Mouse (Mus musculus): Measurements from ENCODE around the gene Etv5. TPM values are rescaled to one million over a fixed set of nuclear protein-coding genes. Genes with fewer than 3 reads are reported as not detected.

Etv5 gene
- total RNA-seq (2012; rRNA removed) (3.4 and 4.5 TPM in 2 replicates), total RNA-seq (2014; rRNA removed) (2.2 and 2.6 TPM in 2 replicates), polyA plus RNA-seq (2012; ENCODE audit: insufficient read length, low read depth) (2.3 and 3.5 TPM in 2 replicates)

DNA sequence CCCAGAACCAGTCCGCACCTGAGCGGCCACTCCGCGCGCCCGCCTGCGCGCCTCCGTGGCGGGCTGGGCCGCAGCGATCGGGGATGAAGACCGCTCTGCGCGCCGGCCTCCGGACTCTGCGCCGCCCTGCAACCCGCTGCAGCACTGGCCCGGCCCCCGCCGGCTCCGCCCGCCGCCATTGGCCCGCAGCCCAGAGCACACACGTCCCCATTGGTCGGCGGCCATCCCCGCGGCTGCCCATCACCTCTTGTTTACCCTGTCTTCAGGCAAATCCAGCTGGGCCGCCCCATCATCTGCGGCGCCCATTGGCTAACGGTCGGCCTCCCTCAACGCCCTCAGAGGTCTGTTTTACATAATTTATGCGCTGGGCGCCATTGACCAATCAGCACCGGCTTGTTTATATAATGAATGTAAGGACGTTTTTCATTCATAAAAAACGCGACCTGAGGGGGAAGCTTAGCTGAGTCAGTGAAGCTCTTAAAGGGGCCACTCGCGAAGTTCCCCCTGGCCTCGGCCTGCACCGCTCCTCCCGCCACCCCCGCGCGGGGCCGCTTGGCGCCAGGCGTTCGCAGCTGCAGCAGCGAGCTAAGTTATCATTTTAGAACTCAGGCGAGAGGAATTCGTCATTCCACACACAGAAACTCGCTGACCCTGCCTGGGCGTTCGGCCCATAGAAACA, at the start of gene Etv5:
TSS of gene Etv5 (minus strand) at position 221 of the 679 bp plus-strand sequence.
- Histone ChIP-seq H3K4me3 (replicated peaks in 1 of 3; ENCODE audit: low read depth in 2 of 3, low read length in 2 of 3, poor library complexity in 1 of 3) (peak within 1 kb of the TSS; percentile 53 to 81 (median 66)), H3K4me2 (ENCODE audit: insufficient read depth, low read depth, poor library complexity, severe bottlenecking) (peak within 1 kb of the TSS; percentile 64), H3K27ac (ENCODE audit: insufficient read depth, low read depth) (no peak within 1 kb of the TSS), H3K4me1 (ENCODE audit: control insufficient read depth in 1 of 2, insufficient read depth in 2 of 2) (peaks cover 4 to 31% of the 10 kb centered on the region in 2 experiments; a peak in 2 of 4 replicates), H3K79me2 (replicated peaks; ENCODE audit: control insufficient read depth, extremely low read depth, insufficient read depth, poor library complexity, severe bottlenecking) (no peaks in the 10 kb centered on the region), H3K27me3 (replicated peaks) (peaks cover 34% of the 10 kb centered on the region), H3K9ac (ENCODE audit: insufficient read depth, low read depth) (peak within 1 kb of the TSS; percentile 78), H3K36me3 (replicated peaks in 1 of 2; ENCODE audit: control insufficient read depth in 1 of 2, insufficient read depth in 1 of 2, low read length in 1 of 2) (no peaks in the 10 kb centered on the region), H3K9me3 (replicated peaks; ENCODE audit: low read length) (no peaks in the 10 kb centered on the region)
- peak; percentile 100 for DNase-seq (ENCODE audit: extremely low read depth)
- peak; percentile 70 for TF ChIP-seq ZNF384 (IDR thresholded peaks at IDR 0.05; ENCODE audit: low read depth, low read length)
- peak; percentile 10; the same call in 1 of the 2 replicates for TF ChIP-seq IRF4 (IDR thresholded peaks at IDR 0.05; ENCODE audit: low read depth, low read length)
- TF ChIP-seq ELF1 (IDR thresholded peaks at IDR 0.05; ENCODE audit: low read depth, low read length), result peak; percentile 36; the same call in 1 of the 2 replicates
- TF ChIP-seq EP300 (IDR thresholded peaks at IDR 0.05; ENCODE audit: low read length), result no peak
- TF ChIP-seq MAFK (IDR thresholded peaks at IDR 0.05; ENCODE audit: insufficient replicate concordance, low read length), result peak; percentile 86; the same call in 1 of the 2 replicates
- TF ChIP-seq POLR2A (IDR thresholded peaks at IDR 0.05; ENCODE audit: low read depth, low read length), result peak; percentile 86
- TF ChIP-seq ZKSCAN1 (IDR thresholded peaks at IDR 0.05; ENCODE audit: borderline replicate concordance, low read depth, low read length), result no peak
- TF ChIP-seq USF2 (conservative IDR thresholded peaks at IDR 0.05; ENCODE audit: low read depth, low read length), result no peak
- no peak for TF ChIP-seq ETS1 (conservative IDR thresholded peaks at IDR 0.05; ENCODE audit: low read depth, low read length)
- peak; percentile 73 for TF ChIP-seq SIN3A (IDR thresholded peaks at IDR 0.05; ENCODE audit: low read length)
- peak; percentile 81 for TF ChIP-seq MXI1 (IDR thresholded peaks at IDR 0.05; ENCODE audit: low read depth, low read length)
- TF ChIP-seq ZMIZ1 (IDR thresholded peaks at IDR 0.05; ENCODE audit: low read depth, low read length), result peak; percentile 87
- no peak for TF ChIP-seq SMC3 (IDR thresholded peaks at IDR 0.05; ENCODE audit: low read depth, low read length)
- TF ChIP-seq ZC3H11A (IDR thresholded peaks at IDR 0.05; ENCODE audit: low read depth, low read length), result no peak
- no peak; the same call in none of the 2 replicates for TF ChIP-seq HCFC1 (IDR thresholded peaks at IDR 0.05; ENCODE audit: low read depth, low read length)
- no peak for TF ChIP-seq PAX5 (IDR thresholded peaks at IDR 0.05; ENCODE audit: low read length)
- TF ChIP-seq NRF1 (IDR thresholded peaks at IDR 0.05; ENCODE audit: low read depth, low read length), result peak; percentile 65
- TF ChIP-seq JUND (conservative IDR thresholded peaks at IDR 0.05; ENCODE audit: low read depth, low read length), result no peak
- peak; percentile 92; the same call in 1 of the 2 replicates for TF ChIP-seq CHD2 (IDR thresholded peaks at IDR 0.05; ENCODE audit: low read length)
- no peak for TF ChIP-seq MEF2A (IDR thresholded peaks at IDR 0.05; ENCODE audit: borderline replicate concordance, low read depth, low read length)
- peak; percentile 2; the same call in 1 of the 2 replicates for TF ChIP-seq MAX (IDR thresholded peaks at IDR 0.05; ENCODE audit: low read length)
- no peak for TF ChIP-seq GABPA (IDR thresholded peaks at IDR 0.05; ENCODE audit: insufficient replicate concordance, low read depth, low read length)
- no peak for TF ChIP-seq MYC (IDR thresholded peaks at IDR 0.05; ENCODE audit: low read depth, low read length)
- no peak for TF ChIP-seq CHD1 (IDR thresholded peaks at IDR 0.05; ENCODE audit: low read depth, low read length)
- TF ChIP-seq RCOR1 (conservative IDR thresholded peaks at IDR 0.05; ENCODE audit: low read depth, low read length), result no peak
- 0 out of 2 replicates have a peak, but pooled peaks have one; percentile 31 for TF ChIP-seq KAT2A (IDR thresholded peaks at IDR 0.05; ENCODE audit: insufficient replicate concordance, low read length)
- TF ChIP-seq UBTF (IDR thresholded peaks at IDR 0.05; ENCODE audit: low read depth, low read length), result no peak
- no peak for TF ChIP-seq CTCF (conservative IDR thresholded peaks at IDR 0.05 in 1 of 2, IDR thresholded peaks at IDR 0.05 in 1 of 2; ENCODE audit: low read depth in 2 of 2, low read length in 2 of 2)
- TF ChIP-seq TCF12 (IDR thresholded peaks at IDR 0.05; ENCODE audit: low read depth, low read length), result peak; percentile 91
- no peak for TF ChIP-seq POLR2AphosphoS2 (IDR thresholded peaks at IDR 0.05; ENCODE audit: low read depth, low read length)
- 0 out of 2 replicates have a peak, but pooled peaks have one; percentile 10 for TF ChIP-seq BHLHE40 (IDR thresholded peaks at IDR 0.05; ENCODE audit: low read depth, low read length)
- TF ChIP-seq TBP (conservative IDR thresholded peaks at IDR 0.05; ENCODE audit: low read depth, low read length), result peak; percentile 64; the same call in 1 of the 2 replicates
- TF ChIP-seq NELFE (IDR thresholded peaks at IDR 0.05; ENCODE audit: low read depth, low read length), result peak; percentile 60; the same call in 1 of the 2 replicates
- dilution Hi-C loops (cut with MboI; ENCODE audit: extremely low pct_ligation_motif_present, extremely low pct_unique_long_range_greater_than_20kb, low sequenced_read_pairs) (no loop called here), in situ Hi-C loops (cut with MboI; ENCODE audit: low pct_ligation_motif_present, low pct_unique_long_range_greater_than_20kb, low sequenced_read_pairs) (loop anchor here (5.0 kb wide), 1 partner anchor 98 kb away; no protein-coding TSS in a partner anchor)

All from CH12.LX (cell line).